Mouse (Mus musculus): Measurements from ENCODE around the gene Ccdc173. TPM values are rescaled to one million over a fixed set of nuclear protein-coding genes. Genes with fewer than 3 reads are reported as not detected.

Ccdc173 gene
- polyA plus RNA-seq, 1 experiment from 2014 or later = 8.5 TPM

DNA sequence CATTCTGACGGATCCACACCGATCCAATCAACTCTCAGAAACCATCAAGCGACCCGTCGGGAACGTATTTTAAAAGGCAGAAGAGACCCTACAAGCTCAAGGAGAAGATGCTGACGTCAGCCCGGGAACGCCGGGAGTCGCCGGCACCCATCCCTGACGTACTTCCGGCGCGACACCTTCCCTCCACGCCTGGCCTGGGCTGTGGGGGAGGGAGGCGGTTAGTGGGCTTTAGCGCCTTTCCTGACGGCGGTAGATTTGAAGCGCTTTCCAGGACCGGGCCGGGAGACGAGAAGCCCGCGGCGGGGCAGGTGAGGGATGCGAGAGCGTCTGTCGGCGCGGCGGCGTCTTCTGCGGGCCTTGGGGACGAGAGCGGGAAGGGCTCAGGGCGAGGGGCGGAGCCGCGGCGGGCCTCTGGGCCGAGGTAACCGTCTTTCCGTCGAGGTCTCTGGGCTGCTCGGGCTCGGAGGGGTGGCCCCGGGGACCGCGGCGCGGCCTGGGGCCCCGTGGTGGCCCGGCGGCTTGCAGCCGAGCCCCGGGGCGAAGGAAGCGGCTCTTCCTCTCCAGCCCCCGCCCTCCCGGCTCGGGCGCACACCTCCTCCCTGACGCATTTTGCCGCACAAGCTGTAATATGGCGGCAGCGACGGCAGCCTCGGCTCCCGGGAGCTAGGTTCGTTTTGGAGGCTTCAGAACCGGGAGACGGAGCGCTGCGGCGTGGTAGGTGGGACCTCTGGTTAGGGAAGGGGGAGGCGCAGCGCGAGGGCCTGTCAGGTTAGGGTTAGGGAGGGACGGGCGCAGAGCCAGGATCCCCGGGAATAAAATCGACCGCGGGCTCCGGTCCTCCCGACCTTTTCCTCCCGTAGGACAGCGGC is 66.5 kb downstream of the Ccdc173 start:
- ATAC-seq (peak; percentile 76), DNase-seq (ENCODE audit: low read depth, low spot score) (peak; percentile 51)
- POLR2A ChIA-PET = interaction anchor here (1.0 to 1.7 kb wide), 2 partner anchors 10 to 520 kb away, joined by 3 to 8 read pairs; partner anchors contain the start of gene Fastkd1
- H3K27me3 ChIP-seq = no peaks in the 10 kb centered on the region
- no peak for TF ChIP-seq CTCF (IDR thresholded peaks at IDR 0.05)
- CTCF ChIA-PET = no interaction called here
- in situ Hi-C loops (cut with MboI; ENCODE audit: low pct_unique_long_range_greater_than_20kb) = no loop called here

DNA sequence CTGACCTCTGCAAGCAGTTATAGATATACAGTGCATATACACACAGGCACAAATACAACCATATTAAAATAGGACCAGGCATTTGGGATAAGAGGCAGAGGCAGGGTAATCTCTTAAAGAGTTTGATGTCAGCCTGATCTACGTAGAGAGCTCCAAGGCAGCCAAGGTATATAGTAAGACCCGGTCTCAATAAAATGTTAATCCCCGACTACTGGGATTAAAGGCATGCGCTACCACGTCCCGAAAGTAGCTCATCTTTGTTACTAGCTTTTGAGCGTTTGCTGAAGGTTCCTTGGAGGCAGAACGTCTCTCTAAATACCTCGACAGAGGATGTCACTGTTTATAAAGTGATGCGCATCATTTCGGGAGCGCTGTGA is 67.1 kb downstream of the Ccdc173 start, which contains the start of gene Ppig:
TSS of gene Ppig (plus strand) at position 273 of the 377 bp plus-strand sequence.
- ATAC-seq = no peak
- ChIA-PET POLR2A (interaction anchor here (1.0 to 1.7 kb wide), 2 partner anchors 9 to 519 kb away, joined by 3 to 8 read pairs; partner anchors contain the start of gene Fastkd1), CTCF (no interaction called here)
- in situ Hi-C loops (cut with MboI; ENCODE audit: low pct_unique_long_range_greater_than_20kb) = no loop called here
- no peaks in the 10 kb centered on the region for H3K27me3 ChIP-seq
- TF ChIP-seq CTCF (IDR thresholded peaks at IDR 0.05) = no peak
- DNase-seq (ENCODE audit: low read depth, low spot score) = no peak

DNA sequence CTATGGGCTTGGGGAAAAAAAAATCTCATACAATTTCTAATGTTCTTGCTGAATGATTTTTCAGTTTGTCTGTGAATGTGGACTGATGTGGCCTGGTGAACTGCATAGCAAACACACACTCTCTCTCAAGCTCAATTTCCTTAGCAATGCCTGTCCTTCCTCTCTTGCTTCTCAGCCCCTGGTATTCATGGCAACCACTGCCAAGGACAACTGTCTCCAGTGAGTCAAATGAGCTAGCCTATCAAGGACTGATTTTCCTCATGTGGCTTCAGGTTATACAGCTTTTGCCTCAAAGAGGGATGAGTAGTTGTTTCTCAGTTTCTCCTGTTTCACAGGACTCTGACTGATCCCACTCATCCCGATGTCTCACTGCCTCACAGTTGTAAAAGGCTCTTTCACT is 70.3 kb downstream of the Ccdc173 start:
- in situ Hi-C loops (cut with MboI; ENCODE audit: low pct_unique_long_range_greater_than_20kb) = no loop called here
- ATAC-seq = no peak
- CTCF ChIA-PET = interaction anchor here (1.1 kb wide), 1 partner anchor 75 kb away, joined by 3 read pairs; no protein-coding TSS in a partner anchor

DNA sequence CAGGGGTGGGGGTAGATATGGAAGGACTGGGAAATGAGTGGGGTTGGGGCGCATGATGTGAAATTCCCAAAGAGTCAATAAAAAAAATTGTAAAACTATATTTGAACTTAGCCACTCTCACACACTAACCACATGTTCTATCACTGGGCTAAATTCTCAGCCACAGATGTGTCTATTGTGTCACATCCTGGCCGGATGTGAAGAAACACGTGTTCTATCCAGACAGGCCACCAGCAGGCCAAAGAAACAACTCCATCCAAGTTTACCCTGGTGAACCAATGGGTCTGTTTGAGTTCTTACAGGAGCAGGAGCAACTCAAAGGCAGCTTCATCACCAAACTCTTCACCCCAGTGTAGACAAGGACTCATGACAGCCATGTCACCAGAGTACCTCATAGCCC is 72.9 kb downstream of the Ccdc173 start:
- TF ChIP-seq CTCF (IDR thresholded peaks at IDR 0.05) = no peak
- ChIA-PET POLR2A (no interaction called here), CTCF (no interaction called here)
- in situ Hi-C loops (cut with MboI; ENCODE audit: low pct_unique_long_range_greater_than_20kb) = no loop called here
- ATAC-seq (no peak), DNase-seq (ENCODE audit: low read depth, low spot score) (no peak)
- H3K27me3 ChIP-seq = peaks cover 5% of the 10 kb centered on the region

More for the DNA sequence above, 70.3 kb downstream of the Ccdc173 start:
- no peak for TF ChIP-seq CTCF (IDR thresholded peaks at IDR 0.05)
- POLR2A ChIA-PET = no interaction called here
- DNase-seq (ENCODE audit: low read depth, low spot score) = no peak
- peaks cover 5% of the 10 kb centered on the region for H3K27me3 ChIP-seq

DNA sequence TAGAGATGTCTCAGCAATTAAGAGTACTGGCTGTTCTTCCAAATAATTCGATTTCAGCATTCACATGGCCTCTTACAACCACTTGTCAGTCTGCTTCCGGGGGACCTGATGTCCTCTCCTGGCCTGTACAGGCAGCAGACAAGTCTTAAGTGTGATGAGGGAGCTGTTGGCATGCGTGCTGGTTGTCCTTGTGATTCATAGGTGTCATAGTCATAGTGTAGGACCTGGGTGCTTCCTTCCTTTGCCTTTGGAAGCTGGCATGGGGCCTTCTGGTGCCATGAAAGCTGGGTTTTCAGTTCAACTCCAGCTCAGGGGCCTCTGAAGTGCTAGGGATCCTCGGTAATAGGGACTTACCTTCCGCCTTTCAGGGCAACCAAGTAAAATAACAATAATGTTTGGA is 75.2 kb downstream of the Ccdc173 start:
- DNase-seq (ENCODE audit: low read depth, low spot score) (no peak), ATAC-seq (no peak)
- CTCF ChIA-PET = no interaction called here
- TF ChIP-seq CTCF (IDR thresholded peaks at IDR 0.05) = no peak
- in situ Hi-C loops (cut with MboI; ENCODE audit: low pct_unique_long_range_greater_than_20kb) = no loop called here
- POLR2A ChIA-PET = interaction anchor here (2.0 kb wide), 1 partner anchor 9 kb away, joined by 8 read pairs; the partner anchor contains the start of gene Ppig
- H3K27me3 ChIP-seq = peaks cover 5% of the 10 kb centered on the region

DNA sequence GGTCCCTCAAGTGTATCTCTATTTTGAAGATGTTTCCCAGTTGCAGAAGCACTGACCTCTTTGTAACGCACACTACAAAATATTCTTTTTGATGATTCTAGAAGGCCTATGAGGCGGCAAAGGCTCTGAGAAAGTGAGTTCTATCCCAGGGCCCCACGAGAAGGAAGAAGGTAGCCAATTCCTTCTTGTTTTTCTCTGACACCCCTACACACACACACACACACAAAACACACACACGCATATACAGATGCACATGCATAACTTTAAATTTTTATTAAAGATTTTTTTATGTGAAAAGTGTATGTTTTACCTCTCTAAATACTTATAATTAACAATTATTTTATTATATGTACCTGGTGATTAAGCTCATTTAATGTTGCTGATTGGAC is 75.8 kb downstream of the Ccdc173 start:
- in situ Hi-C loops (cut with MboI; ENCODE audit: low pct_unique_long_range_greater_than_20kb) = no loop called here
- ATAC-seq (no peak), DNase-seq (ENCODE audit: low read depth, low spot score) (no peak)
- no peak for TF ChIP-seq CTCF (IDR thresholded peaks at IDR 0.05)
- ChIA-PET POLR2A (interaction anchor here (2.0 kb wide), 1 partner anchor 9 kb away, joined by 8 read pairs; the partner anchor contains the start of gene Ppig), CTCF (interaction anchor here (1.1 to 1.4 kb wide), 2 partner anchors 25 to 29 kb away, joined by 3 read pairs; no protein-coding TSS in a partner anchor)
- peaks cover 5% of the 10 kb centered on the region for H3K27me3 ChIP-seq

DNA sequence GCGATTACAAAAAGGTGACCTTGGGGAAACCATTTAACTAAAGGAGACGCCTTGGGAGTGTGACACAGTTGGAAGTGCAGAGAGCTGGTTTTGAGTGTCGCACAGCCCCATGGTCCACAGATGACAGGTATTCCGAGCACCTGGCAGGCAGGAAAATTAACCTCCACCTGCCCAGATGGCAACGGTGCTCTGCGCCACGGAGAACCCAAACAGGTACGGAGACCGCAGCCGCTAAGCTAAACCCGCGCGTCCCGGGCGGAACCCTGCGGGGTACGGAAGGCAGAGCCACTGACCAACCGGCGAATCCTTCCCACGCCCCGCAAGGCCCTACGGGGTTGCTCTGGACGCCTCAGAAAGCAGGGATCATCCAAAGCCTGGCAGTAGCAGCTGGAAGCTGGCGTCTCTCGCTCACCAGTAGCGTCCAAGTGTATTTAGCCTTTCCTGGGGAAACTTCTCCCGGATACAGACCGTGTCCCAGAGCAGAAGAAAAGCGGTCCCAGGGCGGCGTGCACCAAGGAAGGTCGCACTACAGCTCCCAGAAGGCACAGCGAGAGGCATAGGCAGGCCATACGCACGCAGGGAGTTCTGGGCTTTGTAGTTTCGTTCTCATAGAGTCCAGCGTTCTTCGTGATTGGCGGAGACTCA is 76.3 kb downstream of the Ccdc173 start, which contains the start of gene Fastkd1:
TSS of gene Fastkd1 (minus strand) at position 536 of the 645 bp plus-strand sequence.
- peak; percentile 33 for DNase-seq (ENCODE audit: low read depth, low spot score)
- TF ChIP-seq CTCF (IDR thresholded peaks at IDR 0.05) = no peak
- in situ Hi-C loops (cut with MboI; ENCODE audit: low pct_unique_long_range_greater_than_20kb) = no loop called here
- ATAC-seq = peak; percentile 95
- ChIA-PET CTCF (interaction anchor here (1.1 to 1.4 kb wide), 2 partner anchors 24 to 29 kb away, joined by 3 read pairs; no protein-coding TSS in a partner anchor), POLR2A (interaction anchor here (2.0 kb wide), 1 partner anchor 10 kb away, joined by 8 read pairs; the partner anchor contains the start of gene Ppig)
- peaks cover 5% of the 10 kb centered on the region for H3K27me3 ChIP-seq

DNA sequence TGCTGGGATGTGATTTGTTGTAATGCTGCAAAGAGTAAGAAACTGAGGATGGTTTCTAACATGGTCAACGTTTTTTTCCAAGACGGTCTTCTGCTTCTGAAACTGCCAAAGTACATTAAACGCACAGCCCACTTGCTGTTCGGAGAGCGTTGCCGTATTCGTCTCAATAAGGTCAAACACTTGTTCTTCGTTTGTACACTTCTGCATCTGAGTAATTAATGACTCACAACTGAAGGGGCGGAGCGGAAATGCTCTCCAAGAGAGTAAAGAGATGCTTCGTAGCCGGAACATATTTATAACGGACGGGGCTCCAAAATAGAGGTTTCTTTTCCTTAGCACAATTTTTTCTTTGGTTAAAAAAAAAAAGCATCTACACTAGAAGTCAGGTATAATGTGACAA is 77.2 kb downstream of the Ccdc173 start:
- H3K27me3 ChIP-seq = peaks cover 5% of the 10 kb centered on the region
- ChIA-PET CTCF (interaction anchor here (1.4 kb wide), 1 partner anchor 28 kb away, joined by 3 read pairs; no protein-coding TSS in a partner anchor), POLR2A (interaction anchor here (0.6 to 2.0 kb wide), 2 partner anchors 11 to 77 kb away, joined by 3 to 8 read pairs; partner anchors contain the start of gene Ppig)
- in situ Hi-C loops (cut with MboI; ENCODE audit: low pct_unique_long_range_greater_than_20kb) = no loop called here
- no peak for ATAC-seq
- TF ChIP-seq CTCF (IDR thresholded peaks at IDR 0.05) = no peak
- no peak for DNase-seq (ENCODE audit: low read depth, low spot score)

Other genes starting within 250 kb of the Ccdc173 start
- 39.0 TPM for gene Lrp2, start 203.5 kb downstream of the Ccdc173 start, polyA plus RNA-seq (2021)
- gene Bbs5, start 142.4 kb downstream of the Ccdc173 start, polyA plus RNA-seq (2021) = 20.8 TPM
- gene Klhl41, start 119.5 kb downstream of the Ccdc173 start, polyA plus RNA-seq (2021) = 0.35 TPM
- 26.0 TPM for gene Fastkd1, start 76.1 kb downstream of the Ccdc173 start, polyA plus RNA-seq (2021)
- 83.7 TPM for gene Ppig, start 67.0 kb downstream of the Ccdc173 start, polyA plus RNA-seq (2021)
- 26.1 TPM for gene Phospho2, start within 50 bp of the Ccdc173 start, polyA plus RNA-seq (2021)
- 13.0 TPM for gene Klhl23, start 32.4 kb upstream of the Ccdc173 start, polyA plus RNA-seq (2021)
- gene Ssb, start 72.0 kb upstream of the Ccdc173 start, polyA plus RNA-seq (2021) = 226 TPM
- gene Mettl5, start 96.0 kb upstream of the Ccdc173 start, polyA plus RNA-seq (2021) = 19.6 TPM
- gene Ubr3, start 107.7 kb upstream of the Ccdc173 start, polyA plus RNA-seq (2021) = 39.4 TPM
- 0.18 TPM for gene Myo3b, start 249.6 kb upstream of the Ccdc173 start, polyA plus RNA-seq (2021)